Mouse (Mus musculus): ENCODE measurements at regions not wholly inside any gene's neighbourhood (a gene's known extent, or its start where the extent isn't known, plus 50 kb on each side); places are given as distances from the start of the nearest gene placed in this dataset.
"Not testable (repeated sequence)": the region's sequence is repeated elsewhere in the genome, so short reads cannot be mapped to it uniquely, and the experiment has no call there.

DNA sequence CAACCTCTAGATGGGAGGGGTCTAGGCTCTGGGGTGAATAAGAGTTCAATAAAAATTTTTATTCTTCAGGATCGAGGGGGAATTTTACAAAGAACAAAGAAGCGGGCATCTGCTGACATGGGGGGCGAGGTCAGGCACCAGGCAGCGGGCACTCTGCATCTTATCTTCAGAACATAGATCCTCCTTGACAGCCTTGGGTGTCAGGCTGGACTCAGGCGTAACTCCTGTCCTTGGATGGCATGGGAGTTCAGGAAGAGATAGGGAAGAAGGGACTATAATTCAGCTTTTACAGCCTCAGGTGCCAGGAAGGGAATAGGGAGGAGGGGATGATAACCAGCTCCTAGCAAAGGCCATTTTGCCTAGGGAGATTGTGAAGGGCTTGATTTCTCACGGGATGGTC, 753.1 kb downstream of the Gm10330 start:
- H3K9ac ChIP-seq; H3K9me3 ChIP-seq; H3K4me3 ChIP-seq; ATAC-seq (ENCODE audit: extremely low read depth, insufficient number of reproducible peaks, low FRiP score, low TSS enrichment); H3K4me1 ChIP-seq; H3K4me2 ChIP-seq; H3K27me3 ChIP-seq (replicated peaks); H3K36me3 ChIP-seq; H3K27ac ChIP-seq (replicated peaks): not testable (repeated sequence)
- 75% methylated on average over 6 of the region's 6 CpGs for WGBS

DNA sequence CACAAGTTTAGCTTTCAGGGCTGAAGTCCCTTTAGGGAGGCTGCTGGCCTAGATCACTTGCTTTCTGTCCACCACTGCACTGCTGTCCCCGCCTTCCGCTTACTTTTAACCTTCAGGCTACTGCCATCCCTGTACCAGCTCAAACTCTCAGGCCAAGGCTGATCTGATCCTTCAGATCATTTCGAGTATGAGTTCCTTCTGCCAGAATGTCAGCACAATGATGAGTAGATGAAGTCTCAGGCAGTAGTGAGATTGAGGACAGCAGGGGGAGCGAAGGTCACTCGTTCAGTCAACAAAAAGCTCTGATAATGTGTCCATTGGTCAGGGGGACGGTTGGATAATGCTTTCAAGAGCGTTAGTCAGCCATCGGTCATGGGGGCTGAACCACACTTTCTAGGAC, 756.5 kb downstream of the Gm10330 start:
- H3K27me3 ChIP-seq (replicated peaks); H3K9ac ChIP-seq; H3K9me3 ChIP-seq; H3K4me3 ChIP-seq; H3K4me1 ChIP-seq; H3K36me3 ChIP-seq; H3K27ac ChIP-seq (replicated peaks); H3K4me2 ChIP-seq; ATAC-seq (ENCODE audit: extremely low read depth, insufficient number of reproducible peaks, low FRiP score, low TSS enrichment): not testable (repeated sequence)
- WGBS: 66% methylated on average over 7 of the region's 8 CpGs

DNA sequence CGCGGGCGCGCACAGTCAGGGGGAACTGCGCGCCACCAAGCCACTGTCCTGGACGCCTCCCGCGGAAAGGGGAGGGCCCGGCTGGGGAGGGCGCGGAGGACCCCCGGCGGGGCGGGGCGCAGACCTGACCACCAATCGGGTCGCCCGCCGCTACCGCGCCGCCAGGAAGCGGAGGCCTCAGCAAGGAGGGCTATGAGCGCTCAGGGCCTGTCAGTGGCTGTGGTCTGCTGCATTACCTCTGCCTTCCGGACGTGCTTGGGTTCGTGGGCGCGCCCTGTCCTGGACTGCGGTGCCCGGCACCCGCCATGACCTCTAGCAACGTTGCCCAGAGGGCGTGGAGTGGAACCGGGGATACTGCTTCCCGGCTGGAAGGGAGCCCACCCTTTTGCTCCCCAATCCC, 769.9 kb downstream of the Gm10330 start:
- H3K36me3 ChIP-seq; ATAC-seq (ENCODE audit: extremely low read depth, insufficient number of reproducible peaks, low FRiP score, low TSS enrichment); H3K27me3 ChIP-seq (replicated peaks); H3K9me3 ChIP-seq; H3K4me1 ChIP-seq; H3K27ac ChIP-seq (replicated peaks): not testable (repeated sequence)
- Histone ChIP-seq H3K4me2 (peak overlapping the region; percentile 59), H3K4me3 (peak overlapping the region; percentile 55), H3K9ac (0 out of 2 replicates have a peak overlapping the region, but pooled peaks have one; percentile 79)
- under 1% methylated on average over 36 of the region's 37 CpGs for WGBS

DNA sequence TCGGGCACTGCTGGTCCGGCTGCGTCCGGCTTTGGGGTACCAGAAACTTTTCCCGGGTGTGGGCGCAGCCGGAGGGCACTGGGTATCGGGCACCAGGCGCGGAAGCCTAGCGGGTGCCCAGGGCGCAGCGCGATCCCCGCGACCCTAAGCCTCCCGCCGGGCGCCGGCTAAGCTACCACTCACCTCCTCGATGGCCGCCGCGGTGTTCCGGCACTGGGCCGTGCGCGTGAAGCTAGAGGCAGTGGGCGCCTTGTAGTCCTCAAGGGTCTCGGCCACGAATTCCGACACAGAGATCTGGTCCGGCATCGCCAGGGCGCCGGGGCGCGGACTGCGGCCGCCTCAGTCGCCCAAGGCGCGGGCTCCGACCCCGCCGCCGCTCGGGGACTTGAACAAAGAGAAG, 770.4 kb downstream of the Gm10330 start:
- not testable (repeated sequence) for H3K27me3 ChIP-seq (replicated peaks); H3K27ac ChIP-seq (replicated peaks); H3K4me1 ChIP-seq; H3K36me3 ChIP-seq; ATAC-seq (ENCODE audit: extremely low read depth, insufficient number of reproducible peaks, low FRiP score, low TSS enrichment); H3K9me3 ChIP-seq
- WGBS: under 1% methylated on average over 28 of the region's 48 CpGs
- H3K4me2 ChIP-seq: peak overlapping the region; percentile 59
- peak overlapping the region; percentile 55 for H3K4me3 ChIP-seq
- H3K9ac ChIP-seq: peak overlapping the region; percentile 79
